Comparison of ENCODE assay signal across 8 mouse cellular contexts in the genomic region with DNA sequence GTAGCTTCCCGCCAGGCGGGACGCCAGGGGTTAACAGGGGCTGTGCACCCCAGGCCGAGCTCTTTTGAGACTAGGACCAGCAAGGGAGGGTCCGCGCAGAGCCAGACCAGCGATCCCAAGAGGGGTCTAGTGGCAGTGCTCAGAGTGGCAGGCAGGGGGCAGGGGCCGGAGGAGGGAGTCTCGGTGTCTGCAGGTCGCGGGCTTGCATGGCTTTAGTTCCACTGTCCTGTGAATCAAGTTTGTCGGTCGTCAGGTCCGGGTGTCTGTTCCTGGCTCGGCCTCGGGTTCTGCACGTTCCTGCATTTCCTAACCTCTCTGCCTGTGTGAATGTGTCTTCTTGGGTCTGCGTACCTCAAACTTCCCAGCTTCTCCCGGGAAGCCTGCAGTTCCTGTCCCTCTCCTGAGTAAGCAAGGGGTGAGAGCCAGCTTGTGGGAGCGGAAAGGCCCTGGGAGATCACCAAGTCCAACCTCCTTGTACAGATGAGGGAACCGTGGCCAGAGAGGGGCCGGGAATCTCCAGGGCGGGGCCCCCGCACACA. TPM values are rescaled to one million over a fixed set of nuclear protein-coding genes. Genes with fewer than 3 reads are reported as not detected.
DNase-seq lines count a peak whose midpoint lies in the region; ATAC-seq lines count a peak whose summit lies in the region.

No protein-coding gene starts in this region.

- H3K27me3 ChIP-seq in embryonic facial prominence, embryonic 13.5 days = peaks cover 18% of the 10 kb centered on the region; the same call in 1 of the 2 replicates
- H3K27me3 ChIP-seq in limb, embryonic 10.5 days (ENCODE audit: low read depth, poor library complexity, severe bottlenecking) = peaks cover 30% of the 10 kb centered on the region
- H3K27me3 ChIP-seq in midbrain, embryonic 13.5 days = peaks cover 52% of the 10 kb centered on the region

- H3K36me3 ChIP-seq in embryonic facial prominence, embryonic 13.5 days = peaks cover 11% of the 10 kb centered on the region
- peaks cover 5% of the 10 kb centered on the region for H3K36me3 ChIP-seq in limb, embryonic 10.5 days
- no peaks in the 10 kb centered on the region for H3K36me3 ChIP-seq in midbrain, embryonic 13.5 days

- H3K9ac ChIP-seq in embryonic facial prominence, embryonic 13.5 days = peak overlapping the region; percentile 95
- peak overlapping the region; percentile 75 for H3K9ac ChIP-seq in midbrain, embryonic 13.5 days (replicated peaks)

- ATAC-seq in embryonic facial prominence, embryonic 13.5 days (ENCODE audit: insufficient number of reproducible peaks, insufficient read depth, low FRiP score, low TSS enrichment, low read depth) = 0 out of 2 replicates have a peak, but pooled peaks have one; percentile 44
- ATAC-seq in midbrain, embryonic 13.5 days = peak; percentile 83
- ATAC-seq in erythroid progenitor cell, adult 5-6 weeks (replicated peaks; ENCODE audit: low FRiP score, poor library complexity, severe bottlenecking) = no peak

- peak overlapping the region; percentile 98 for H3K4me2 ChIP-seq in embryonic facial prominence, embryonic 13.5 days
- peak overlapping the region; percentile 100 for H3K4me2 ChIP-seq in midbrain, embryonic 13.5 days (replicated peaks)

- H3K4me3 ChIP-seq in embryonic facial prominence, embryonic 13.5 days = peak overlapping the region; percentile 84
- peak overlapping the region; percentile 95 for H3K4me3 ChIP-seq in limb, embryonic 10.5 days
- H3K4me3 ChIP-seq in midbrain, embryonic 13.5 days (replicated peaks) = peak overlapping the region; percentile 65

- no peaks in the 10 kb centered on the region for H3K9me3 ChIP-seq in embryonic facial prominence, embryonic 13.5 days
- H3K9me3 ChIP-seq in limb, embryonic 10.5 days (replicated peaks) = no peaks in the 10 kb centered on the region
- no peaks in the 10 kb centered on the region for H3K9me3 ChIP-seq in midbrain, embryonic 13.5 days

- peaks cover 60% of the 10 kb centered on the region for H3K4me1 ChIP-seq in embryonic facial prominence, embryonic 13.5 days
- H3K4me1 ChIP-seq in limb, embryonic 10.5 days = peaks cover 46% of the 10 kb centered on the region
- peaks cover 29% of the 10 kb centered on the region for H3K4me1 ChIP-seq in midbrain, embryonic 13.5 days (replicated peaks)

- WGBS in embryonic facial prominence, embryonic 13.5 days = 2% methylated on average over 24 of the region's 24 CpGs
- WGBS in limb, embryonic 10.5 days = 1% methylated on average over 24 of the region's 24 CpGs
- under 1% methylated on average over 24 of the region's 24 CpGs for WGBS in midbrain, embryonic 13.5 days

- peak overlapping the region; percentile 83 for H3K27ac ChIP-seq in embryonic facial prominence, embryonic 13.5 days
- peak overlapping the region; percentile 92 for H3K27ac ChIP-seq in limb, embryonic 10.5 days
- H3K27ac ChIP-seq in midbrain, embryonic 13.5 days = no peak overlapping the region

- intact Hi-C loops in heart, postnatal 36 days (cut with DNase I) = loop anchor here (1.0 to 5.0 kb wide), 4 partner anchors 31 to 103 kb away; no protein-coding TSS in a partner anchor

- DNase-seq in spleen, adult 18-20 months = peak; percentile 16 to 38
- DNase-seq in spleen, adult 12 weeks (ENCODE audit: low spot score) = no peak
- DNase-seq in heart, postnatal 36 days = peak; percentile 44 to 61
- peak; percentile 86 for DNase-seq in limb, embryonic 10.5 days (ENCODE audit: low spot score)
- peak; percentile 35 for DNase-seq in testis, postnatal 14 days (ENCODE audit: low spot score)

RNA-seq across cellular contexts. Expression of a gene that starts 2.3 kb away (rescaled TPM):
- polyA plus RNA-seq in embryonic facial prominence, embryonic 13.5 days (2015; fragmentation: Nextera tagmentation; extraction: Ambion mirVana) = 26.1 and 30.2 TPM in 2 replicates
- total RNA-seq in heart, postnatal 36 days (2021) = 1 to 10 TPM; 1.1 to 1.4 TPM
- polyA plus RNA-seq in limb, embryonic 10.5 days (2016; fragmentation: Nextera tagmentation; extraction: Ambion mirVana) = 7.4 and 9.4 TPM in 2 replicates
- 1.3 and 2.1 TPM in 2 replicates for polyA plus RNA-seq in midbrain, embryonic 13.5 days (2015; fragmentation: Nextera tagmentation; extraction: Ambion mirVana)
- total RNA-seq in erythroid progenitor cell, adult 5-6 weeks (2015; ENCODE audit: low replicate concordance) = 0.36 and 0.42 TPM in 2 replicates
- total RNA-seq in erythroid progenitor cell, adult 5-6 weeks (2017; ENCODE audit: low replicate concordance) = under 0.01 TPM in 1 of 2 replicates, not detected in the other

RNA-seq across cellular contexts. Expression of a gene that starts 44.1 kb away (rescaled TPM):
- polyA plus RNA-seq in embryonic facial prominence, embryonic 13.5 days (2015; fragmentation: Nextera tagmentation; extraction: Ambion mirVana) = 0.11 TPM in 1 of 2 replicates, not detected in the other
- not detected for total RNA-seq in heart, postnatal 36 days (2021)
- polyA plus RNA-seq in limb, embryonic 10.5 days (2016; fragmentation: Nextera tagmentation; extraction: Ambion mirVana) = 0.08 and 0.29 TPM in 2 replicates
- 0.23 TPM in 1 of 2 replicates, not detected in the other for polyA plus RNA-seq in midbrain, embryonic 13.5 days (2015; fragmentation: Nextera tagmentation; extraction: Ambion mirVana)
- not detected in 2 replicates for total RNA-seq in erythroid progenitor cell, adult 5-6 weeks (2015; ENCODE audit: low replicate concordance)
- total RNA-seq in erythroid progenitor cell, adult 5-6 weeks (2017; ENCODE audit: low replicate concordance) = not detected in 2 replicates
